Mouse (Mus musculus): ENCODE results near the gene Derl3. TPM values are rescaled to one million over a fixed set of nuclear protein-coding genes. Genes with fewer than 3 reads are reported as not detected.
A peak's percentile ranks its signal among the peaks of the same experiment; 100 is the strongest.
"Not testable (repeated sequence)": the region's sequence is repeated elsewhere in the genome, so short reads cannot be mapped to it uniquely, and the experiment has no call there.

Derl3 gene
- polyA plus RNA-seq, 1 experiment from 2014 or later = 2.1 TPM

- WGBS = 39% methylated on average over 10 of the region's 10 CpGs
- Histone ChIP-seq H3K27me3 (replicated peaks) (no peaks in the 10 kb centered on the region), H3K9me3 (replicated peaks) (no peaks in the 10 kb centered on the region), H3K4me3 (peak overlapping the region; percentile 37; the same call in 1 of the 2 replicates), H3K36me3 (no peaks in the 10 kb centered on the region), H3K4me1 (replicated peaks) (peaks cover 11% of the 10 kb centered on the region), H3K4me2 (peak overlapping the region; percentile 68), H3K27ac (ENCODE audit: poor library complexity, severe bottlenecking) (peak overlapping the region; percentile 77), H3K9ac (peak overlapping the region; percentile 56; the same call in 1 of the 2 replicates)
- ATAC-seq (ENCODE audit: insufficient number of reproducible peaks, low FRiP score) = no peak
These were observed 19.6 kb upstream of the Derl3 start for GRCm38 (mm10) chr10:75873543-75874170.

GRCm38 (mm10) chr10:75878836-75879235 lies 14.4 kb upstream of the Derl3 start:
- WGBS = 86% methylated on average over 3 of the region's 3 CpGs
- peaks cover under 1% of the 10 kb centered on the region for H3K4me1 ChIP-seq (replicated peaks)
- no peak overlapping the region for H3K27ac ChIP-seq (ENCODE audit: poor library complexity, severe bottlenecking)

GRCm38 (mm10) chr10:75880351-75880750 lies 12.9 kb upstream of the Derl3 start:
- Histone ChIP-seq H3K4me2 (no peak overlapping the region), H3K27me3 (replicated peaks) (no peaks in the 10 kb centered on the region), H3K4me1 (replicated peaks) (no peaks in the 10 kb centered on the region), H3K9ac (no peak overlapping the region), H3K4me3 (no peak overlapping the region), H3K36me3 (no peaks in the 10 kb centered on the region), H3K27ac (ENCODE audit: poor library complexity, severe bottlenecking) (peak overlapping the region; percentile 4), H3K9me3 (replicated peaks) (no peaks in the 10 kb centered on the region)
- WGBS = 92% methylated on average over 10 of the region's 10 CpGs
- no peak for ATAC-seq (ENCODE audit: insufficient number of reproducible peaks, low FRiP score)

More at GRCm38 (mm10) chr10:75878836-75879235, 14.4 kb upstream of the Derl3 start:
- ATAC-seq (ENCODE audit: insufficient number of reproducible peaks, low FRiP score) = no peak
- Histone ChIP-seq H3K9me3 (replicated peaks) (no peaks in the 10 kb centered on the region), H3K4me2 (no peak overlapping the region), H3K4me3 (no peak overlapping the region), H3K36me3 (no peaks in the 10 kb centered on the region), H3K9ac (no peak overlapping the region), H3K27me3 (replicated peaks) (no peaks in the 10 kb centered on the region)

GRCm38 (mm10) chr10:75880771-75881577 lies 12.2 kb upstream of the Derl3 start:
- Histone ChIP-seq H3K4me1 (replicated peaks) (no peaks in the 10 kb centered on the region), H3K27me3 (replicated peaks) (no peaks in the 10 kb centered on the region), H3K4me3 (no peak overlapping the region), H3K9me3 (replicated peaks) (no peaks in the 10 kb centered on the region), H3K9ac (no peak overlapping the region), H3K36me3 (no peaks in the 10 kb centered on the region), H3K4me2 (no peak overlapping the region), H3K27ac (ENCODE audit: poor library complexity, severe bottlenecking) (peak overlapping the region; percentile 46)
- 62% methylated on average over 6 of the region's 6 CpGs for WGBS
- ATAC-seq (ENCODE audit: insufficient number of reproducible peaks, low FRiP score) = no peak

- Histone ChIP-seq H3K36me3 (no peaks in the 10 kb centered on the region), H3K9me3 (replicated peaks) (no peaks in the 10 kb centered on the region), H3K9ac (no peak overlapping the region), H3K27ac (ENCODE audit: poor library complexity, severe bottlenecking) (peak overlapping the region; percentile 46), H3K4me1 (replicated peaks) (no peaks in the 10 kb centered on the region), H3K4me2 (peak overlapping the region; percentile 15; the same call in 1 of the 2 replicates), H3K4me3 (no peak overlapping the region), H3K27me3 (replicated peaks) (no peaks in the 10 kb centered on the region)
- ATAC-seq (ENCODE audit: insufficient number of reproducible peaks, low FRiP score) = no peak
- 24% methylated on average over 20 of the region's 20 CpGs for WGBS
These were observed 11.4 kb upstream of the Derl3 start for GRCm38 (mm10) chr10:75881578-75882432.

GRCm38 (mm10) chr10:75882433-75883231 lies 10.6 kb upstream of the Derl3 start:
- ATAC-seq (ENCODE audit: insufficient number of reproducible peaks, low FRiP score) = no peak; the same call in 1 of the 2 replicates
- H3K9ac ChIP-seq = 0 out of 2 replicates have a peak overlapping the region, but pooled peaks have one; percentile 15
- 8% methylated on average over 15 of the region's 15 CpGs for WGBS
- H3K4me3 ChIP-seq = peak overlapping the region; percentile 11; the same call in 1 of the 2 replicates
- H3K36me3 ChIP-seq = no peaks in the 10 kb centered on the region
- H3K4me2 ChIP-seq = peak overlapping the region; percentile 50
- no peaks in the 10 kb centered on the region for H3K4me1 ChIP-seq (replicated peaks)
- no peaks in the 10 kb centered on the region for H3K9me3 ChIP-seq (replicated peaks)
- no peaks in the 10 kb centered on the region for H3K27me3 ChIP-seq (replicated peaks)
- 0 out of 2 replicates have a peak overlapping the region, but pooled peaks have one; percentile 46 for H3K27ac ChIP-seq (ENCODE audit: poor library complexity, severe bottlenecking)

GRCm38 (mm10) chr10:75883232-75883552 lies 10.0 kb upstream of the Derl3 start:
- Histone ChIP-seq H3K27me3 (replicated peaks) (no peaks in the 10 kb centered on the region), H3K36me3 (no peaks in the 10 kb centered on the region), H3K9ac (0 out of 2 replicates have a peak overlapping the region, but pooled peaks have one; percentile 15), H3K4me3 (peak overlapping the region; percentile 11; the same call in 1 of the 2 replicates), H3K27ac (ENCODE audit: poor library complexity, severe bottlenecking) (no peak overlapping the region), H3K4me2 (peak overlapping the region; percentile 50), H3K9me3 (replicated peaks) (no peaks in the 10 kb centered on the region), H3K4me1 (replicated peaks) (no peaks in the 10 kb centered on the region)
- peak; percentile 58 for ATAC-seq (ENCODE audit: insufficient number of reproducible peaks, low FRiP score)
- under 1% methylated on average over 10 of the region's 10 CpGs for whole genome bisulfite sequencing

GRCm38 (mm10) chr10:75884742-75885141 lies 8.5 kb upstream of the Derl3 start:
- Histone ChIP-seq H3K4me1 (replicated peaks) (peaks cover 13% of the 10 kb centered on the region), H3K9me3 (replicated peaks) (no peaks in the 10 kb centered on the region), H3K27me3 (replicated peaks) (no peaks in the 10 kb centered on the region), H3K9ac (no peak overlapping the region), H3K4me2 (no peak overlapping the region), H3K27ac (ENCODE audit: poor library complexity, severe bottlenecking) (no peak overlapping the region), H3K4me3 (no peak overlapping the region), H3K36me3 (no peaks in the 10 kb centered on the region)
- WGBS = 90% methylated on average over 8 of the region's 8 CpGs
- ATAC-seq (ENCODE audit: insufficient number of reproducible peaks, low FRiP score) = no peak

- WGBS = 83% methylated on average over 5 of the region's 5 CpGs
- not testable (repeated sequence) for H3K9ac ChIP-seq; H3K27ac ChIP-seq (ENCODE audit: poor library complexity, severe bottlenecking); H3K27me3 ChIP-seq (replicated peaks); ATAC-seq (ENCODE audit: insufficient number of reproducible peaks, low FRiP score); H3K4me2 ChIP-seq; H3K9me3 ChIP-seq (replicated peaks); H3K36me3 ChIP-seq; H3K4me3 ChIP-seq
- H3K4me1 ChIP-seq (replicated peaks) = peaks cover 14% of the 10 kb centered on the region
These were observed 5.7 kb upstream of the Derl3 start for GRCm38 (mm10) chr10:75887504-75887903.

- ATAC-seq (ENCODE audit: insufficient number of reproducible peaks, low FRiP score) = no peak
- peaks cover 8% of the 10 kb centered on the region; the same call in 1 of the 2 replicates for H3K36me3 ChIP-seq
- H3K9ac ChIP-seq = no peak overlapping the region
- 40% methylated on average over 8 of the region's 8 CpGs for WGBS
- no peak overlapping the region for H3K4me2 ChIP-seq
- no peaks in the 10 kb centered on the region for H3K27me3 ChIP-seq (replicated peaks)
- no peak overlapping the region for H3K27ac ChIP-seq (ENCODE audit: poor library complexity, severe bottlenecking)
- H3K4me1 ChIP-seq (replicated peaks) = peaks cover 22% of the 10 kb centered on the region
- no peak overlapping the region for H3K4me3 ChIP-seq
- no peaks in the 10 kb centered on the region for H3K9me3 ChIP-seq (replicated peaks)
These were observed 3.6 kb upstream of the Derl3 start for GRCm38 (mm10) chr10:75889406-75890153.
